Mouse (Mus musculus) neural tube, embryonic 11.5 days (tissue): ENCODE measurements around the gene Il1a. TPM values are rescaled to one million over a fixed set of nuclear protein-coding genes. Genes with fewer than 3 reads are reported as not detected.

Experiments used
- ATAC-seq: fragments of 200-750 bp; cut with Nextera tagmentation; 2 replicates; pipeline ENCODE4 v1.8.0; 2017; ENCODE audit warnings: moderate number of reproducible peaks, mild to moderate bottlenecking, moderate TSS enrichment, moderate library complexity; ENCODE audit not compliant: insufficient read depth, low FRiP score, low TSS enrichment
- DNase-seq: peaks from one replicate; pipeline ENCODE4 v3.0.0-alpha.2; 2015; ENCODE audit warnings: low spot score
- H3K27ac ChIP-seq: fragments of 300-500 bp; sonication (generic); 2 replicates; pipeline ENCODE4 v1.5.1; 2014; ENCODE audit warnings: low read depth, mild to moderate bottlenecking, low read length
- H3K27me3 ChIP-seq: fragments of 300-500 bp; sonication (generic); 2 replicates; pipeline ENCODE4 v1.6.1; 2014; ENCODE audit warnings: mild to moderate bottlenecking, low read length, mixed read lengths; ENCODE audit not compliant: control insufficient read depth, insufficient read depth
- H3K36me3 ChIP-seq: fragments of 300-500 bp; sonication (generic); 2 replicates; pipeline ENCODE4 v1.6.1; 2014; ENCODE audit warnings: mild to moderate bottlenecking, low read length, moderate library complexity, mixed read lengths; ENCODE audit not compliant: control insufficient read depth, insufficient read depth
- H3K4me1 ChIP-seq: fragments of 300-500 bp; sonication (generic); 2 replicates; pipeline ENCODE4 v1.6.1; 2014; ENCODE audit warnings: low read length, mixed read lengths; ENCODE audit not compliant: control insufficient read depth, insufficient read depth
- H3K4me2 ChIP-seq: fragments of 300-500 bp; sonication (generic); 2 replicates; pipeline ENCODE4 v1.6.1; 2014; ENCODE audit warnings: low read depth, mild to moderate bottlenecking, moderate library complexity
- H3K4me3 ChIP-seq: fragments of 300-500 bp; sonication (generic); 2 replicates; pipeline ENCODE4 v1.5.1; 2014; ENCODE audit warnings: low read depth, low read length
- H3K9ac ChIP-seq: fragments of 300-500 bp; sonication (generic); 2 replicates; pipeline ENCODE4 v1.6.1; 2014; ENCODE audit warnings: mild to moderate bottlenecking, low read length
- H3K9me3 ChIP-seq: fragments of 300-500 bp; sonication (generic); 2 replicates; pipeline ENCODE4 v1.6.1; 2016; ENCODE audit warnings: low read length; ENCODE audit not compliant: control insufficient read depth
- WGBS: fragments of 180-500 bp; shearing (Covaris S2); extraction: QIAGEN DNeasy Blood & Tissue Kit; methylation state at CpG from one replicate; pipeline ENCODE4 v1.1.7; 2014; 5-methylcytosine and 5-hydroxymethylcytosine counted together
- polyA plus RNA-seq: library from polyadenylated mRNA; unstranded; fragments of >200 nt; fragmentation: Nextera tagmentation; extraction: Ambion mirVana; gene quantifications from 2 replicates; pipeline ENCODE4 v1.2.1, GENCODE M21; 2014

Gene Il1a
- polyA plus RNA-seq, 1 experiment from 2014 or later, result not detected

- Histone ChIP-seq H3K4me3 (no peak overlapping the region), H3K9ac (no peak overlapping the region), H3K4me1 (no peaks in the 10 kb centered on the region), H3K9me3 (no peaks in the 10 kb centered on the region), H3K27ac (no peak overlapping the region), H3K27me3 (no peaks in the 10 kb centered on the region), H3K36me3 (no peaks in the 10 kb centered on the region), H3K4me2 (no peak overlapping the region)
- WGBS, result 81% methylated on average over 4 of the region's 4 CpGs
- DNase-seq, result no peak
- no peak for ATAC-seq
Observed at GRCm38 (mm10) chr2:129315831-129316230, 6.1 kb upstream of the Il1a start.

DNA sequence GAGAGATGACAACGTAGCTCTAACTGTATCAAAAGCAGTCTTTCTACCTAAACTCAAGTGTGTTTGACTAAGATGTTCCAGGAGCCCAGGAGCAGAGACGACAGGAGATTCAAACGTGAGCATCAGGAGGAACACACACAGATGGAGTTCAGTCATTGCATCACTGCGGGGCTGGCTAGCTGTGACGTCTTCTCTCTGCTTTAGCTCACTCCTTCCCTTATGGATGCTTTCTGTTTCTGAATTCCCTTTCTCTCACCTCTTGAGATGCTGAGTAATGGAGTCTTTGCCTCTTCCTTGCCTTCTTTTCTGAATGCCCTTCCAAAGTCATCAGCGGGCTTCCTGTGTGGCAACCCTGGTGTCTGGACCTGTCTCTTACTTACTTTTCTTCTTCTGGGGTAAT is 5.1 kb upstream of the Il1a start:
- Histone ChIP-seq H3K27me3 (no peaks in the 10 kb centered on the region), H3K4me1 (no peaks in the 10 kb centered on the region), H3K9ac (no peak overlapping the region), H3K9me3 (no peaks in the 10 kb centered on the region), H3K4me3 (no peak overlapping the region), H3K36me3 (no peaks in the 10 kb centered on the region), H3K27ac (no peak overlapping the region), H3K4me2 (no peak overlapping the region)
- ATAC-seq (no peak), DNase-seq (no peak)
- 85% methylated on average over 6 of the region's 6 CpGs for WGBS

GRCm38 (mm10) chr2:129313934-129314333 is 4.2 kb upstream of the Il1a start:
- Histone ChIP-seq H3K36me3 (no peaks in the 10 kb centered on the region), H3K4me3 (no peak overlapping the region), H3K27ac (no peak overlapping the region), H3K4me1 (no peaks in the 10 kb centered on the region), H3K9ac (no peak overlapping the region), H3K27me3 (no peaks in the 10 kb centered on the region), H3K4me2 (no peak overlapping the region), H3K9me3 (no peaks in the 10 kb centered on the region)
- no peak for DNase-seq
- ATAC-seq, result no peak
- 81% methylated on average over 1 of the region's 1 CpGs for WGBS

- Histone ChIP-seq H3K9ac (no peak overlapping the region), H3K9me3 (no peaks in the 10 kb centered on the region), H3K4me3 (no peak overlapping the region), H3K27ac (no peak overlapping the region), H3K27me3 (no peaks in the 10 kb centered on the region), H3K4me1 (no peaks in the 10 kb centered on the region), H3K36me3 (no peaks in the 10 kb centered on the region), H3K4me2 (no peak overlapping the region)
- ATAC-seq (no peak), DNase-seq (no peak)
- 75% methylated on average over 4 of the region's 4 CpGs for WGBS
Observed at GRCm38 (mm10) chr2:129306020-129306419, 3.8 kb downstream of the Il1a start.

GRCm38 (mm10) chr2:129297589-129297982 is 12.2 kb downstream of the Il1a start:
- H3K9me3 ChIP-seq, result no peaks in the 10 kb centered on the region

GRCm38 (mm10) chr2:129296671-129297588 is 12.8 kb downstream of the Il1a start, which contains the start of gene Ckap2l:
Gene Ckap2l (minus strand): TSS chr2:129297212.
- Histone ChIP-seq H3K4me1 (peaks cover 7% of the 10 kb centered on the region; the same call in 1 of the 2 replicates), H3K27ac (peak within 1 kb of the TSS; percentile 91), H3K4me2 (peak within 1 kb of the TSS; percentile 84), H3K9me3 (no peaks in the 10 kb centered on the region), H3K4me3 (peak within 1 kb of the TSS; percentile 60), H3K9ac (peak within 1 kb of the TSS; percentile 77), H3K36me3 (no peaks in the 10 kb centered on the region), H3K27me3 (no peaks in the 10 kb centered on the region)
- DNase-seq, result peak; percentile 98
- under 1% methylated on average over 50 of the region's 50 CpGs for WGBS
- ATAC-seq, result peak; percentile 100

More at GRCm38 (mm10) chr2:129297589-129297982, 12.2 kb downstream of the Il1a start:
- H3K9ac ChIP-seq, result peak overlapping the region; percentile 77
- H3K27ac ChIP-seq, result peak overlapping the region; percentile 91
- peak overlapping the region; percentile 60 for H3K4me3 ChIP-seq
- peaks cover 7% of the 10 kb centered on the region; the same call in 1 of the 2 replicates for H3K4me1 ChIP-seq
- no peaks in the 10 kb centered on the region for H3K27me3 ChIP-seq
- 4% methylated on average over 10 of the region's 10 CpGs for WGBS
- ATAC-seq, result peak; percentile 62
- DNase-seq, result peak; percentile 74
- no peaks in the 10 kb centered on the region for H3K36me3 ChIP-seq
- H3K4me2 ChIP-seq, result peak overlapping the region; percentile 84

- ATAC-seq, result no peak
- 68% methylated on average over 5 of the region's 5 CpGs for WGBS
- no peaks in the 10 kb centered on the region; the same call in 1 of the 2 replicates for H3K36me3 ChIP-seq
- peaks cover 7% of the 10 kb centered on the region; the same call in 1 of the 2 replicates for H3K4me1 ChIP-seq
- no peak overlapping the region for H3K27ac ChIP-seq
- H3K27me3 ChIP-seq, result no peaks in the 10 kb centered on the region
- H3K4me2 ChIP-seq, result peak overlapping the region; percentile 61
- DNase-seq, result no peak
- peak overlapping the region; percentile 54 for H3K9ac ChIP-seq
- H3K4me3 ChIP-seq, result peak overlapping the region; percentile 60
- H3K9me3 ChIP-seq, result no peaks in the 10 kb centered on the region
Observed at GRCm38 (mm10) chr2:129296086-129296485, 13.7 kb downstream of the Il1a start.

DNA sequence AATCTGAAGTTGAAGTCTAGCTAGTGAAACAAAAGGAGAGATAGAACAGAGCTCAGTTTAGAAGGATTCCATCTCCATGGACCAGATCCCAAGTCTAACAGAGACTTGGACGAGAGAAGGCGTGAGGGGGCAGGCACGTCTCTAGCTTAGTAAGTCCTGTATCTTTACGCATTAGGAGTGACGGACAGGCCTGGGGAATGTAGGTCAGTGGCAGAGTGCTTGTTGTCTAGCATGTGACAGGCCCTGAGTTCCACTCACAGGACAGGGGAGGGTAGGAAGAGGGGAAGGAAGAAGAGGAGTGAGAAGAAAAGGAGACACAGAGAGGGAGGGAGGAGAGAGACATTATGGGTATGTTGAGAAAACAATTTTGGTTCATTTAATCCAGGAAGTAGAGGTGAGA is 14.7 kb downstream of the Il1a start:
- H3K4me3 ChIP-seq, result no peak overlapping the region
- DNase-seq, result no peak
- peak overlapping the region; percentile 61; the same call in 1 of the 2 replicates for H3K4me2 ChIP-seq
- no peaks in the 10 kb centered on the region for H3K9me3 ChIP-seq
- WGBS, result 96% methylated on average over 5 of the region's 5 CpGs
- no peak overlapping the region for H3K9ac ChIP-seq
- no peak overlapping the region for H3K27ac ChIP-seq
- ATAC-seq, result no peak
- H3K36me3 ChIP-seq, result no peaks in the 10 kb centered on the region; the same call in 1 of the 2 replicates
- H3K27me3 ChIP-seq, result no peaks in the 10 kb centered on the region
- H3K4me1 ChIP-seq, result peaks cover 7% of the 10 kb centered on the region; the same call in 1 of the 2 replicates

- Histone ChIP-seq H3K4me3 (no peak overlapping the region), H3K27me3 (no peaks in the 10 kb centered on the region), H3K9me3 (no peaks in the 10 kb centered on the region), H3K9ac (no peak overlapping the region), H3K36me3 (peaks cover 27% of the 10 kb centered on the region), H3K4me2 (no peak overlapping the region), H3K4me1 (no peaks in the 10 kb centered on the region), H3K27ac (no peak overlapping the region)
- ATAC-seq (no peak), DNase-seq (no peak)
- WGBS, result 94% methylated on average over 5 of the region's 5 CpGs
Observed at GRCm38 (mm10) chr2:129273823-129274222, 35.9 kb downstream of the Il1a start.
